Mouse (Mus musculus): ENCODE measurements around the gene Kti12. TPM values are rescaled to one million over a fixed set of nuclear protein-coding genes. Genes with fewer than 3 reads are reported as not detected.
A peak's percentile ranks its signal among the peaks of the same experiment; 100 is the strongest.

Kti12 gene
- polyA plus RNA-seq, 1 experiment: 24.1 TPM

DNA sequence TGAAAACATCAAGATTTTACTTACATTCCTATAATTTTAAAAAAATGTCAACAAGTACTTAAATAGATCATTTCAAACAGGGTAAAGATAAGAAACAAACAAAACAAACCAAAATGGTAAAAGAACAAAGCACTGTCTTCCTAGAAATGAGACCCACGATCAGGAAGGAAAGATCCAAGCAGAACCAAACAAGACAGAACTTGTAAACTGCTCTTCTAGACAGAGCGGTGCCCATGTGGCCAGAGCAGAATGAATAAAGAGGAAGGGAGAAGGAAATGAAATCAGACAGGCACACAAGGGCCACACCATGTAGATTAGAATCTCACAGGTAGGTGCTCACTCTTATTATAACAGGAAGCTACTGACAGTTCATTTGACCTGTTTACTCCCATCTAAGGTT, 20.9 kb upstream of the Kti12 start:
- TF ChIP-seq POLR2A (IDR thresholded peaks at IDR 0.05; ENCODE audit: low read depth, low read length): no peak
- no peak for TF ChIP-seq CTCF (IDR thresholded peaks at IDR 0.05; ENCODE audit: extremely low read depth, insufficient read length, insufficient replicate concordance, low read depth, low read length)
- no peaks in the 10 kb centered on the region for H3K27me3 ChIP-seq (ENCODE audit: control insufficient read depth, insufficient read depth, low read length)
- H3K4me1 ChIP-seq (ENCODE audit: control insufficient read depth, insufficient read depth, insufficient read length, low read length): no peaks in the 10 kb centered on the region
- H3K36me3 ChIP-seq (ENCODE audit: control insufficient read depth, insufficient read depth, low read length): peaks cover 41% of the 10 kb centered on the region
- no peak overlapping the region for H3K4me3 ChIP-seq (ENCODE audit: low read depth, low read length)
- no peak overlapping the region for H3K27ac ChIP-seq (ENCODE audit: insufficient read depth, low read depth, low read length)
- WGBS: 80% methylated on average over 2 of the region's 2 CpGs

DNA sequence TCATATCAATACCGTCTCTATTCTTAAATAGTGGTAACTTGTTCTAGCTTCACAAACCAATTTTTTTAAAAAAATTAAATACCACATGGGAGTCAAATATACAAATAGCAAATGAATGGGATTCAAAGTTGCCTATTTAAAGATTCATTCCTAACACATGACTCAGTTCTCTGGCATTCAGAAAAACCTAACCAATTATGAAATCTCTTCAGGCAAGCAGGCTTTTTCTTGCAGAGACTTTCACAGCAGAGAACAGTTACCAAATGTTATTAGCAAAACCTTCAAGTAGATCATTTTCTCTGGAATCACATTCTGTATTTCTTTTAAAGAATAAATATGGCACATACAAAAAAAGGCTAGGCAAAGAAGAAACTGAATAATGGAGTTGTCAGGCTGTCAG, 16.9 kb upstream of the Kti12 start:
- Histone ChIP-seq H3K27me3 (ENCODE audit: control insufficient read depth, insufficient read depth, low read length) (no peaks in the 10 kb centered on the region), H3K36me3 (ENCODE audit: control insufficient read depth, insufficient read depth, low read length) (peaks cover 16% of the 10 kb centered on the region), H3K4me3 (ENCODE audit: low read depth, low read length) (no peak overlapping the region), H3K4me1 (ENCODE audit: control insufficient read depth, insufficient read depth, insufficient read length, low read length) (peaks cover 7% of the 10 kb centered on the region; the same call in 1 of the 2 replicates), H3K27ac (ENCODE audit: insufficient read depth, low read depth, low read length) (no peak overlapping the region)
- TF ChIP-seq POLR2A (IDR thresholded peaks at IDR 0.05; ENCODE audit: low read depth, low read length): no peak
- TF ChIP-seq CTCF (IDR thresholded peaks at IDR 0.05; ENCODE audit: extremely low read depth, insufficient read length, insufficient replicate concordance, low read depth, low read length): no peak
- WGBS: 81% methylated on average over 1 of the region's 1 CpGs

DNA sequence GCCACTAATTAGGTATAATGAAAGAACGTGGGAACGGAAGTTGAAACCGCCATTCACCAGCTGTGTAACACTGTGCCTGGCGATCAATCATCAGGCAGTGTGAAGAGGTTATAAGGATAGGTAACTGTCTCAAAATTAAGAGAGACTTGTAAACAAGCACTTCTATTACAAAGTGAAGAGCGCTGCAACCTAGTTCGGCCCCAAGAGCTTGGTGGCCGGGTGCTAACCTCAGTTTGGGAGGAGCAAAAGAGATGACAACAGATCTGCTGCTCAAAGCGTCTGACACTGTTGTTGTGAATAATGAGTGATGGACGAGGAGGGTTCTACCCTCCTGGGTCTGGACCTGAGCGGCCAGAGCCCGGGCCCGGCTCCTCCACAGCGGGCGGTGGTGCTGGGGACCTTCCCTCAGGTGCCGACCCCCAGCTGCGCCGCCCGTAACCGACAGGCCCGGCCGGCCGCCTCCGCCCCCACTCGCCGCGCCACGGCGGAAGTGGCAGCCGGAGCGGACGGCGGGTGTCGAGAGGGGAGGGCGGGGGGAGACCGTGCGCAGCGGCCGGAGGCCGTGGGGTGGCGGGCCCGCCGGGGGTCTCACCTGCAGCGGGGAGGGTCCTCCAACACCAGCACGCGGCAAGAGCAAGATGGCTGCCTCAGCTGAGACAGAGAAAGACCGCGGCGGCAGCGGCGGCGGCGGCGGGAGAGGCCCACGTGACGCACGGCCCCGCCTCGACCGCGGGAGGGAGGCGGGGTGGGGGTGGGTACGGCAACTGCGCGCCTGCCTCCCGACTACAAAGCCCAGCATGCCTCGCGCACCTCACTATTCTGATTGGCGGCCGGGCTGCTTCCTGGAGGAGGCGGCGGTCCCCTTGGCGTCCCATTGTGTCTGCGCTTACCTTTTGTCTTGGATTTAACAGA, 14.4 kb upstream of the Kti12 start, which contains the start of gene Btf3l4:
Gene Btf3l4 (minus strand): TSS at position 699 of the 912 bp plus-strand sequence.
- Histone ChIP-seq H3K4me3 (ENCODE audit: low read depth, low read length) (peak within 1 kb of the TSS; percentile 84), H3K36me3 (ENCODE audit: control insufficient read depth, insufficient read depth, low read length) (peaks cover 8% of the 10 kb centered on the region), H3K27ac (ENCODE audit: insufficient read depth, low read depth, low read length) (peak within 1 kb of the TSS; percentile 71), H3K27me3 (ENCODE audit: control insufficient read depth, insufficient read depth, low read length) (no peaks in the 10 kb centered on the region), H3K4me1 (ENCODE audit: control insufficient read depth, insufficient read depth, insufficient read length, low read length) (peaks cover 7% of the 10 kb centered on the region; the same call in 1 of the 2 replicates)
- peak; percentile 63 for TF ChIP-seq POLR2A (IDR thresholded peaks at IDR 0.05; ENCODE audit: low read depth, low read length)
- TF ChIP-seq CTCF (IDR thresholded peaks at IDR 0.05; ENCODE audit: extremely low read depth, insufficient read length, insufficient replicate concordance, low read depth, low read length): no peak
- under 1% methylated on average over 73 of the region's 73 CpGs for WGBS

DNA sequence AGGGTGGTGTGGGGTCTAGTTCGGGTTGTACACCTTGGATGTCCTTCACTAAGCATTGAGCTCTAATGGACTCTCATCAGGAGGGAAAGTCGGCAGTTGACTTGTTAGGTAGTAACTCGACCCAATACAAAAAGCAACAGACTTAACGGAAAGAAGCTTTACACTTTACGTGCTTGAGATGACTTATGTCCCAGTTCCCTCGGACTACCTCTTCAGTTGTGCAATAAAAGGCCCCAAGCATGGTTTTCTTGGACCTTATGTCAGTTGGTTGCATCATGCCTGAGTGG, 13.8 kb upstream of the Kti12 start:
- TF ChIP-seq CTCF (IDR thresholded peaks at IDR 0.05; ENCODE audit: extremely low read depth, insufficient read length, insufficient replicate concordance, low read depth, low read length): no peak
- peaks cover 8% of the 10 kb centered on the region for H3K36me3 ChIP-seq (ENCODE audit: control insufficient read depth, insufficient read depth, low read length)
- H3K4me1 ChIP-seq (ENCODE audit: control insufficient read depth, insufficient read depth, insufficient read length, low read length): peaks cover 7% of the 10 kb centered on the region; the same call in 1 of the 2 replicates
- peak overlapping the region; percentile 71 for H3K27ac ChIP-seq (ENCODE audit: insufficient read depth, low read depth, low read length)
- WGBS: under 1% methylated on average over 6 of the region's 6 CpGs
- no peaks in the 10 kb centered on the region for H3K27me3 ChIP-seq (ENCODE audit: control insufficient read depth, insufficient read depth, low read length)
- peak overlapping the region; percentile 84 for H3K4me3 ChIP-seq (ENCODE audit: low read depth, low read length)

DNA sequence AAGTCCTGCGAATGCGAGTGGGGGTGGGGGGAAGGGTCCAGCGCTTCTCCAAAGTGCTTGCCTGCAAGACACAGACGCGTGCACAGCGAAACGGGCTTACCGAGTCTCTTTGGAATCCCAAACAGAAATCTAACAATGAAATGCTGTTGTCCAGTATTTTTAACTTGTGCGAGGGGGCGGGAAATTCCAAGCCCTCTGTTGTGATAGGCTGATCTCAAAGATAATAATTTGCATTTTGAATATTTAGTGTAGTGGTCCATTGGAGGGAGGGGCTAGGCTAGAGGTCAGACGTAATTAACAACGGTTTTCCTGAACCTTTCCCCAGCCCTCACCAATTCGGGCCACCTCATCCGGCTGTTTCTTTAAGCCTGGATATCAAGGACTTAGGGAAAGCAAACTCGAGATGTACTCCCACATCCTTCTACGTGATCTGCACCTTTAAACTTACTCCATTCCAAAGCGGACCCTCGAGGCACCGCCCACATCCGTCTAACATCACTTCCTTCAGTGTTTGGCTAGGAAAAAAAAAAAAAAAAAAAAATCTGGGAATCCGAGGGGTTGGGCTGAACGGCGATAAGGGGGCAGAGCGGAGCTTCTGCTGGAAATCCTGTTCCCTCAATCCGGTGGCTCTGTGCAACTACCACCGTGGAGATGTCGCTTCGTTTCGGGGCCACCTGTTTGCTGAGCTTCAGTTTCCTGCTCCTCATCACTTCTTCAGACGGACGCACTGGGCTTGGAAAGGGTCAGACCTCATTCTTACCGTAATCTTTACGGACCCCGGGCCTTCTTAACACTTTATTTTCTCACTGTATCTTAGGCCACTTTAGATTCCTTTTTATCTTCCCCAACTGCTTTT, 13.2 kb upstream of the Kti12 start, which contains the start of gene Txndc12:
Gene Txndc12 (plus strand): TSS at position 487 of the 856 bp plus-strand sequence.
- TF ChIP-seq CTCF (IDR thresholded peaks at IDR 0.05; ENCODE audit: extremely low read depth, insufficient read length, insufficient replicate concordance, low read depth, low read length): no peak
- peak; percentile 36; the same call in 1 of the 2 replicates for TF ChIP-seq POLR2A (IDR thresholded peaks at IDR 0.05; ENCODE audit: low read depth, low read length)
- Histone ChIP-seq H3K36me3 (ENCODE audit: control insufficient read depth, insufficient read depth, low read length) (0 out of 2 replicates have a peak, but pooled peaks cover 5% of the 10 kb centered on the region), H3K27ac (ENCODE audit: insufficient read depth, low read depth, low read length) (peak within 1 kb of the TSS; percentile 71), H3K4me3 (ENCODE audit: low read depth, low read length) (peak within 1 kb of the TSS; percentile 84), H3K4me1 (ENCODE audit: control insufficient read depth, insufficient read depth, insufficient read length, low read length) (peaks cover 7% of the 10 kb centered on the region; the same call in 1 of the 2 replicates), H3K27me3 (ENCODE audit: control insufficient read depth, insufficient read depth, low read length) (no peaks in the 10 kb centered on the region)
- under 1% methylated on average over 34 of the region's 34 CpGs for WGBS

DNA sequence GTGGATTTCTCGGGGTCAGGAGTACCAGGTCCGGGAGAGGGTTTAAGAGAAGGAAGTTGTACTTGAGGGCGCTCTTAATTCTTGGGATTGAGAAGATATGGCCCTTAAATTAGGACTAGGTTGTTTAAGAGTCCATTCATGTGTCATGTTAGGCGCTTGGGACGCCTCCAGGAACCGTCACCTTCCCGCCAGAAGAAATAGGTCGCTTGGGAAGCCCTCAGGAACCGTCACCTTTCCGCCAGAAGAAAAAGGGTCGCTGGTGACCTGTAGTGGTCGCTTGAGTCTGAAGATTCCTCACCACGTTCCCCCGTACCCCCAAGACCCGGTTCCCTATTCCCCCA, 12.6 kb upstream of the Kti12 start:
- Histone ChIP-seq H3K4me1 (ENCODE audit: control insufficient read depth, insufficient read depth, insufficient read length, low read length) (peaks cover 7% of the 10 kb centered on the region; the same call in 1 of the 2 replicates), H3K36me3 (ENCODE audit: control insufficient read depth, insufficient read depth, low read length) (0 out of 2 replicates have a peak, but pooled peaks cover 2% of the 10 kb centered on the region), H3K27ac (ENCODE audit: insufficient read depth, low read depth, low read length) (peak overlapping the region; percentile 71), H3K4me3 (ENCODE audit: low read depth, low read length) (peak overlapping the region; percentile 84), H3K27me3 (ENCODE audit: control insufficient read depth, insufficient read depth, low read length) (no peaks in the 10 kb centered on the region)
- WGBS: under 1% methylated on average over 15 of the region's 15 CpGs
- TF ChIP-seq CTCF (IDR thresholded peaks at IDR 0.05; ENCODE audit: extremely low read depth, insufficient read length, insufficient replicate concordance, low read depth, low read length) (no peak), POLR2A (IDR thresholded peaks at IDR 0.05; ENCODE audit: low read depth, low read length) (no peak)

Measured in small intestine, adult 2 months (tissue).